Mouse (Mus musculus): ENCODE measurements around the gene March8.

March8 gene

DNA sequence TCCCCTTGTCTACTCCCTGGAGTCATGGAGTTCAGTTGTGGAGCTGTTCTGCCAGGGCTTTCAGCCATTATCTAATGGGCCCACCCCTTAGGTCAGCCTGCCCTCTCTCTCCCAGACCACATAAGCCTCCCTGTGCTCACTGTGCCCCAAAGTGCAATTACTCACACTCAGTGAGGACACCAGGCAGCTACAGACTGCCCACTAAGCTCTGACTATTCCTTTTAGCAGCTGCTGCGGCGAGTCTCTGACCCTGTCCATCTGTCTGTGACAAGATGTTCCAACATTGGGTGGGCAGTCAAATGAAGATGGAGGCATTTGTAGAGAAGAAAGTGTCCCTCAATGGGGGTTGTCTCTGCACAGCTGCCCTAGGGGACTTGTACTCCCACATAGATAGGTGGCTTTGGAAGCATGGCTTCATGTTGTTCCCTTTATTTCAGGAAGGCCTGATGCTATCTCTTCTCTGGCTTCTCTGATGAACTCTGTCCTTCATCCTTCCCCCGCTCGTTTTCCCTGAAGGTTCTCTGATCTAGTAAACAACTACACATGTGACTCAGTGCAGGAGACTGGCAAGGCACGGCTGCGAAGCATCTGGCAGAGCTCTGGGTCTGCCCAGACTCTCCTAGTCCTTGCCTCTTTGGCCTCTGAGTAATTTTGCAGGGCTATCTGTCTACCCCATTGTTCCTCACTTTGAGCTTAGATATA lies 70.3 kb downstream of the March8 start:
- no peak for DNase-seq (ENCODE audit: low spot score in 2 of 2)

DNA sequence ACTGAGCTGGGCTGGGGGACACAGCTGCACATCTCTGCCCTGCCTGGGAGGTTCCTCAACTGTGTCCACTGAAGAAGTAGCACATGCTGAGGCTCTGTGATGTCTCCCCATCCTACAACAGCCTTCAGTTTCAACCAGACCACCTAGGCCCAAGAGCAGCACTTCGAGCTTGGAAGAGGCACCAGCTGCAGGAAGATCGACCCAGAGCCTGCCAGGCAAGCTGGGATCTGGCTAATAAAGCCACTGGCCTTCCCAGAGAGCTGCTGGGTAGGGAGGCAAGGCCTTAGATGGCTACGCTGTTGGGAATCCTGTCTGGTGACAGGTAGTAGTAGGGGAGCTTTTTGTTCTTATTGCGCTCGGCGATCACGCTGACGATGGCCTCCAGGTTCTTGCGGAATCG lies 72.6 kb downstream of the March8 start:
- no peak for DNase-seq (ENCODE audit: low spot score in 2 of 2)

DNA sequence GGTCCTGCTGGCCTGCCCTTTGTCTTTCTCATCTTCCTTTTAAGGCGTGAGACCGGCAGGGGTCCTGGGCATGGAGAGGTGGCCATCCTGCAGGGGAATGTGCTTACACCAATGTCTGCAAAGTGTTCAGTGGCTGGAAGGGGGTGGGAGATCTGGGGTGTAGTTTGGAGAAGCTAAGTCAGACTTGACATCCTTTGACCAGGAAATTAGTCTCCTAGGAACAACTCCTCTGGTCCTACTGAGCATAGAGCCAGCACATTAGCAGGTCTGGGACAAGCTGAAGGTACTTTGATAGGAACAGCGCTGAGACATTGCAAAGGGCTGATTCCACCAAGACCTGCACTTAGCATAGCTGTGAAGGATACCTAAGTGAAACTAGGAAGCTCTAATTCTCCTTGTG lies 73.9 kb downstream of the March8 start:
- DNase-seq (ENCODE audit: low spot score in 2 of 2): no peak

DNA sequence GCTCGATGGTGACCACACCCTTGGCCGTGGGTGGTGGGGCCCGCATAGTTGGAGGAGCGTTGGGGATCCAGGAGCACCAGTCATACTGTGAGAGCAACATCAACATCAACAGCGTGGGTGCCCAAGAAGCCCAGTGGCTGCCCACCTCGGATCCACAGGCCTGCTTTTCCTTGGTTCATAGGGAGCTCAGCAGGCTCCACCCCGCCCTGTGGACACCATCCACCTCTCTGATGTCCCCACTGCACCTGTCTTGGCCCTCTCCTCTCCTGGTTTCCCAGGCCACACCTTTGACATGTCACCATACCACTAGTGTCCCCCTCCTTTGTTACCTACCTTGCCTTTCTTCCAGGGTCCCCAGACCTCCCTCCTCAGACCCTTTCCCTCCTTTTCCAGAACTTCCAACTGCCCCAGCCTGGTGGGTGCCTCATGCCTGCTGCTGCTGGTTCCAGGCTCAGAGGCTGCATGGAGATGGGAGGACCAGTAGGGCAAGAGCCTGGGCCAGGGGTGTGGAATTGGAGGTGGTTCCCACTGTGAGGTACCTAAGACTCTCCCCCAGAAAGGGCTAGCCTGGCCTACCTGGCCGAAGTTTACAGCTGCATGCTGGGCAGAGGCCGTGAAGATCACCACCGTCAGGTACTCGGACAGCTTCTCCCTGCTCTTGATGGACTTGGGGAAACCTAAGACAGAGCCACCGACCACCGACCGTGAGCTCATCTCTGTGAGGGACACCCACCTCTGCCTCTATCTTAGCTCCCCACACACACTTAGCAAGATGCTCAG lies 74.9 kb downstream of the March8 start:
- DNase-seq (ENCODE audit: low spot score in 2 of 2): no peak

DNA sequence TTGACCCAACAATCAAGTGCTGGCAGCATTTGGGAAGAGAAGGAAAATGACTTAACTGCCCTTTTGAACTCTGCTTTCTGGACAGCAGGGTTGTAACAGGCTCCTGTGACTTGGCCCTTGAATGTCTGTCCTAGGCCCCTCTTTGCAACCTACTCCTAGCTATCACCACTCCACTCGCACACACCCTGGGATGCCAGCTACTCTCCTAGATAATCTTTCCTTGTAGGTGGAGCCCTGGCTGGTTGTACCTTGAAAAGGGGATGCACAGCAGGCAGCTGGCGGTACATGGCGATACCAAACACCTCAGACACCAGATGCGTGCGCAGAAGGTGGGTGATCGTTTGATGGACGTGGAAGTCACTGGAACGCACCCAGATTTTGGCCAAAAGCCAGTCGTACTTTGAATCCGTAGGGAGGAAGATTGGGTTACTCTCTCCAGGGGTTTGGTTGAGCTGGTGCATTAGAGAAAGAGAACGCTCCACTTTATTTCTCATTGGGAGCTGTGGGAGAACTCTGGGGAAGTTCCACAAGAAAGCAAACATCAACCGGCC lies 77.4 kb downstream of the March8 start:
- no peak for DNase-seq (ENCODE audit: low spot score in 2 of 2)

DNA sequence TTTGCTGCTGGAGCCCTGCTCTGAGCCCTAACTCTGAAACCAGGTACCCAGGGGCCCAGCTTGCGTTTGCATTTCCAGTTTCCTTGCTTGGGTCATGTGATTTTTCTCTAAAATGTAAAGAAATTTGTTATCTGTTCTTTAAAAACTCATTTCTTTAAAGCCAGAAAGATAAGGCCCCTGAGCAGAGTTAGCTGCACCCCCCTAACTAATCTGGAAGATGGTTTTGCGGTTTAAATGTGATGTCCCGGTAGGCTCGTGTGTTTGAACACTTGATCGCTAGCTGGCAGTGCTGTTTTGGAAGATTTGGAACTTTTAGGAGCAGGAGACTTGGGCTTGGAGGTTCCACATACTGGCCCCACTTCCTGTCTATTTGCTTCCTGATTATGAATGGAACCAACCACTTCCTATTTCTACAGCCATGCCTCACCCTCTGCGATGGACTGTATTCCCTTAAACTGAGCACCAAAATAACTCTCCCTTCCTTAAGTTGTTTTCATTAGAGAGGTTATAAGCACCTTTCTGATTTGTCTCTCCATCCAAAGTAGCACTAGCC lies 78.3 kb downstream of the March8 start:
- no peak for DNase-seq (ENCODE audit: low spot score in 2 of 2)

DNA sequence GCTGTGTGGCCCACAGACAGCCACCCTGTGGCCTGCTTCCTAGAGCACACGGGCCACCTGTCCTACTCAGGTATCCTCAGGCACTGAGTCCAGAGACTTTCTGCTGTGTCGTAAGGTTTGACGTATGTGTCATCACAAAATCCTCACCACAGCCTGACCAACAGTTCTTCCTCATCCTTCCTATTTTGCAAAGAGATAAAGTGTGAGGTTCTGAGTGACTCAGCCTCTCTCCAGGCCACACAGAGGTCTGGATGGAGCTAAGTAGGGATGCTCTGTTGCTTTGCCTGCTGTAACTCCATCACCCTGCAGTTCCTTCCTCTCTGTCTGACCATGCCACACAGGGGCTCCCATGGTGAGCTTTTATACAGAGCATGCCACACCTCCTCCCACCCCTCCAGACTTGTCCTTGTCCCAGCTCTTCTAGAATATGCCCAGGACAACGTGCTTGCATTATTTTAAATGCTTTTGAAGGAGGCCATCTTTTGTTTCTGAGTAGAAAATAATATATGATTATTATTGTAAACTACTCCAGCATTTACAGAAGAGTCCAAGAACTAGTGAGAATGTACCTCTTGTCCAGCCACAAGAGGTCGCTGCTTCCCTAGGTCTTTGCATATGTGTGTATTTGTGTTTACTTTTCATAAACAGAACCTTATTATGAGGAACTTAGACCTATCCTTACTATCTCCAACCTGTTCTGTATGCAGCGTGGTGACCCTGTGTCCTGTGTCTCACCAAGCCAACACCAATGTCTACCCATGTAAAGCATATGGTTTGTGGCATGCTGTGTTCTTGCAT lies 79.9 kb downstream of the March8 start:
- DNase-seq (ENCODE audit: low spot score in 2 of 2): no peak

DNA sequence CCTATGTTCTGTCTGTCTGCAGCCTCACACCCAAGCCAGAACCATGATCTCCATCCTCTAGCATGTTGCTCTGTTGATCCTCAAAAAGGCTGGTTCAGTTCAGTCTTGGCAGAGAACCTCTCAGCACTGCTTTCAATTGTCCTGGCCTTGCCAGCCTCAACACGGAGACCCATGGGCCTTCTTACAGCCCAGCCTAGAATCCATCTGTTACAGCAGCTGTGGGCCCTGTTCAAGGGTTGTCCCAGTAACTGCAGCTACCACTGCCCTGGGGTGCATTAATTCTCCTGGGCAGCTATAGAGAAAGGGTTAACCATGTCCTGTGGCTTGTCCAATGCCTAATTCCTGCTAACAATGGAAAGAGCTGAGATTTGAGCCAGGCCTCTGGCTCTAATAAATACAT lies 80.7 kb downstream of the March8 start:
- no peak for DNase-seq (ENCODE audit: low spot score in 2 of 2)

DNA sequence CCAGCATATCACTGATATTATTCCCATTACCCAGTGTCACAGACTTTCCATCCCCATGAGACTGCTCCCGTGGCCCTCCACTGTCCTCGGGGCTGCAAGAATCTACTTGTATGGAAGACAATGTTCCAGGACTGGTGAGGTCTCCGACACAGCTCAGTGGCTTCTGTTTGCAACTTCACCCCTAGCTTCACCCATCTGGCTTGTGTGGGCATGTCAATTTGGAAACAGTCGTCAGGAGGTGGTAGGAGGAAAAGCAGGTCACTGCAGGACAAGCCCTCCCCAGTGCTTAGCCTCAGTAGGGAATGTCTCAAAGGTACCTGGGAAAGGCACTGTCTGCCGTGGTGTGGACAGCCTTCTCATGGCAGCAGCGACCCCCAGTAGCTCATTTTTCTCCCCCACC lies 81.9 kb downstream of the March8 start:
- no peak for DNase-seq (ENCODE audit: low spot score in 2 of 2)

DNA sequence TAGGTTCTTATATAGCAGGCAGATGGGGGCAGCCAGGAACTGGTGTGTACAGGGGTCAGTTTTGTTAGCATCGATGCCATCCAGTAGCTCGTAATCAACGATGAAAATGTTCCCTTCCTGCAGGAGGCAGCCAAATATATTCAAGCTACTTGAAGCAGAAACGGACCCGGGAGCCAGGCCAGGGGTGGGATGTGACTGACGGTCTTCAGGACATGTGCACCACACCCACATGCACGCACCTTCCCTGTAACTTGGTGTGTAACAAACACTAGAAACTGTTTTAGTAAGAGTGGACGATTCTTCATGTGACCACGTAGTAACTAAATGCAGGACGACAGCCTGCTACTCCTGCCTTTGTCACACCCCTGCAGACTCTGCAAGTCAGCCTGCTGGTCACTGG lies 82.4 kb downstream of the March8 start:
- DNase-seq (ENCODE audit: low spot score in 2 of 2): no peak

DNA sequence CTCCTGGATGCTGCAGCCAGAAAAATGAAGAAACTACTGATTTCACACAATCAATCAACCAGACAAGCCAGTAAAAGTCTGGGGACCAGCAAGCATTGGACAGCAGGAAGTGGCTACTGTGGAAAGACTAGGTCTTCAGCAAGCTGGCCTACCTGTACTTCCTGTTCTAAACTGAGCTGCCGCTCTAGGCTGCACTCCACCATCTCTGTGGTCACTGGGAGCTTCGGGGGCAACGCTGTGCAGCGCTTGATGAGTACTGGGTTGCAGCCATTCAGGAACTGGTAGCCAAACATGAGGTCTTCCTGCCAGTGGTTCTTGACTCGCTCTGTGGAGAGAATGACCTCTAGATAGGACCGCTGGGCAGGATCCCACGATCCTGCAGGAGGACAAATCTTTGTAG lies 85.2 kb downstream of the March8 start:
- peak in 1 of 2 experiments; percentile 14 for DNase-seq (ENCODE audit: low spot score in 2 of 2)

DNA sequence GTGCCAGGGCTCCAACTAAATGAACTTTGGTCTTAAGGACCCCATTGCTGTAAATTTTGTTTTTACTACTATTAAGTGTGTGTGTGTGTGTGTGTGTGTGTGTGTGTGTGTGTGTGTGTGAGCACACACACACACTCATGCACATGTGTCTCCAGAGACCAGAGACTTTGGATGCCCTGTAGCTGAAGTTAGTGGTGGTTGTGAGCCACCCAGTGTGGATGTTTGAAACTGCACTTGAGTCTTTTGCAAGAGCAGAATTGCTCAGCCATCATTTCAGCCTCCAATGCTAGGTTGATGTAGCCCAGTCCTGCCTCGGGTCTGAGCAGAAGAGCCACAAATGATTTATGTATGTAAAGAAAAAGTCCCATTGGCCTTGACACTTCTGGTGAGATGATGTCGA lies 85.8 kb downstream of the March8 start:
- peak; percentile 53 to 67 for DNase-seq (ENCODE audit: low spot score in 2 of 2)

DNA sequence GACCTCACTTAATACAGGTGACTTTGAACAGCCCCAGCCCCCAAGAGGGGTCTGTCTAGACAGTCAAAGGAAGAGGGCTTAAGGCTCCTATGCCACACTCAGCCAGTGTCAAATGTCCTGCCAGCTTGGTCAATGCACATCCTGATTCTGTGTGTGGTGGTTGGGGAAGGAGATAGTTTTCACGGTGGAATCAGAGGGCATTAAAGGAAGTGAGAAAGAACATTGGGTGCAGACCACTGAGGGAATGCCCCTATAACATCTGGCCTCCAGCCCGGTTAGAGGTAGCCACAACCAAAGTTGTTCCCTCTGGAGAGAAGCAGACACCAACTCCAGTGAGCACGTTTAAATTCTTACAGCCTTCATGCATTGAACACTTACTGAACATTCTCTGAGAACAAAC lies 89.7 kb downstream of the March8 start:
- DNase-seq (ENCODE audit: low spot score in 2 of 2): no peak

DNA sequence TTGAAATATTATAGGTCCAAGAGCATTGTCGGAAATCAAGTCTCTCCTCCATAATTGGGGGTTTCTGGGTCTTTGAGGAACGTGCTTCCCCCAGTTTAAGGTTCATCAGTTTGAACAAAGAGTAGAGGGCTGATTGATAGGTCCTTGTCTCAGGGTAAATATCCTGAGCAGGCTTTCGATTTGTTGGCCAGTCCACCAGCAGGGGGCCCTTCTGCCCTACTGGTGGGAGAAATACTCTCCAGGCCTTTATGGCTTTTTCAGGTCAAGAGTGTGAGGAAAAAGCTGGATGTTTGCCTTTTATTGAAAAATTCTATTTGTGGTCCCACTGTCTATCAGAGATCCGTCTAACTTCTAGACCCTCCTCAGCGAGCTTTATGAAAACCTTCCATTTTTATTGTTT lies 90.5 kb downstream of the March8 start:
- peak in 1 of 2 experiments; percentile 1 for DNase-seq (ENCODE audit: low spot score in 2 of 2)

DNA sequence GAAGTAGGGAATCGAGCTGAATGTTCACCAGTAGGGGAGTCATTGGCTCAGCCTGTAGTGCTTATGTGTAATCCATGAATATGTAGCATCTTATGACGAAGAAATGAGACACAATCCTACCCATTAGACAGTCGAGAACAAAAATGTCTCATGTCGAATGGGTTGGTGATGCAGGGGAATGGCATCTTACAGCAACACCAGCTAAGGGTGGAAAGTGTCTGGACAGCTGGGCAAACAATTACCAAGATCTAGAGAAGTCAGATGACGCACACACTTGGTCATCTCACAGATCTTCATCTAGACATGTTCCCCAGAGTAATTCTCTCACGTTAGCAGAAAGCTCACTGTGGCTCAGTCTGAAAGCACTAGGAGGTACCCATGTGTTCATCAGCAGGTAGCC lies 101.0 kb downstream of the March8 start:
- DNase-seq (ENCODE audit: low spot score in 2 of 2): no peak

DNA sequence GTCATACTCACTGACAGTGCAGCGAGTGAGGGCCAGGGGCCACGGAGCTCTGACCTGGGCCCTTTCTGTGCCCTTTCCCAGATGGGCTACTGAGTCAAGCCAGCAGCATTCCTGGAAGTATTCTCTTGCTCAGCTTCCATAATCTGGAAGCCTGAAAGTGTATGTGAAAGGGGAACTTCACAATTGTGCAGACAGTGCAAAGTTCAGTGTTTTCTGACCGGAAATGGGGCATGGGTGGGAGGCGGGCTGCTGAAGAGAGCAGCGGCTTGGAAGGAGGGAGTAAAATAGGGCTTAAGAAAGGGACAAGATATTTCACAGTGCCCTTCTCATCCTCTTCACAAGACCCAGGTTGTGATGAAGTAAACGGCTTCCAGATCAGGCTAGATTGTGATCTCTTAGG lies 101.7 kb downstream of the March8 start:
- no peak for DNase-seq (ENCODE audit: low spot score in 2 of 2)

DNA sequence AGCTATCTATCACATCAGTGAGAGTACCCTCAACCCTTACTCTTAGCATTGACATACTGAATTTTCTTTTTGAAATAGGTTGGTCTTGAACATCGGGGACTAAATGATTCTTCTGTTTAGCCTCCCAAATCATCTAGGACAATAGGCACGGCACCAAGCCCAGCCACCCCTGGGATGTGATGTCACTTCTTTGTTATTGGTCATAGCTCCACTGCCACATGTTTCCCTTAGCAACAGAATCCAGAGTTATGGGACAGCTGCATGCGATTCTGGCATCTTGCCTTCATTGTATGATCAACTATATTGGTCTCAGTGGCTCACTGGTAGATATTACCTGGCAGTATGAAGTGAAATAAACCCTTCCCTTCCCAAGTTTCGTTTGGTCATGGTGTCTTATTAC lies 102.6 kb downstream of the March8 start:
- DNase-seq (ENCODE audit: low spot score in 2 of 2): no peak

DNA sequence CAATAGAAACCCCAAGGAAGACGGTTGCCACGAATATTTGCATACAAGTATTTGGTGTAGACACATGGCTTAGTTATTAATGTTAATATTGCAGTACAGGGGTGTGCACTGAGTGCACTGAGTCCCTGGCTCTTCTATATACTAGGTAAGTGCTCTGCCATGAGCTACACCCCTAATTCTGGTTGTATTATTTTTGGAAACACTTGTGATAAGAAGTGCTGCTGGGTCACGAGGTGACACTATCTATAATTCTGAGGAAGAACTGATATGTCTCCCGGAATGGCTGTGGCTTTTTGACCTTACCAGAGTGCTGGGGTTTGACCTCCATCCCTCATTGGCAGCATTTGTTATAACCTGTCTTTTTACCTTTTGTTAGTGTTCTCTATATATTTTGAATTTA lies 103.0 kb downstream of the March8 start:
- DNase-seq (ENCODE audit: low spot score in 2 of 2): no peak

DNA sequence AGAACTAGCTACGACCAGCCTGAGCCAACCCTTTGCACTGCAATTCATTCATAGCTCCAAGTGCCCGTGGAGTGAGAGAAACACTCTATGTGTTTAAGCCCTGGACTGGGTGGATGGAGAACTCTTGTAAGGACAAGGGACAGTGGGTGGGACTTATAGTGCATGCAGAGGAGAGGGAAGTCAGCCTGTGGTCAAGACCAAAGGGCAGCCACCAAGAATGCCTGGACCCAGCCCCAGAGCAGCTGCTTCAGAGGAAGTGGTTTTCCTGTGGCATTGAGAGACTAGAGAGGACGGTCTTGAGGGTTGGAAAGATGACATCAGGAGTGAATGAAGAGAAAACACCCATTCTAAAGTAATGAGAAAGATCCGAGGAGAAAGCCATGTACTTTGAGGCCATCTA lies 118.0 kb downstream of the March8 start:
- peak; percentile 27 to 28 for DNase-seq (ENCODE audit: low spot score in 2 of 2)

DNA sequence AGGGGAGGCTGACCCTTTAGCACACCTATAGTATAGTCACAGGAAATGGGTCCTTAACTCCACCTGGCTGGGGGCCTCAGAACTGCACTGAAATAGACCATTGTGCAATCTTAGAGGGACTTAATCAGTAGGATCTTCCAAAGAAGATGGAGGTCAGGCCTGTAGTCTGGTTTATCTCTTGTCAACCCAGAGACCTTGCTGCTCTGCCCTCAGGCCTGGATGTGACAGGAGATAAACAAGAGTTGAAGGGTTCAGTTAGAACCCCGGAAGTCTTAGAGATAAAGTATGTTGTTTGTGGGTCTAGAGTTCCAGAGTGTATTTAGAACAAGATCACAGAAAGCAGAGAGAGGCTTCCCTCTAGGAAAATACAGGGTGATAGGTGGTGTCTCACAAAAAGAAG lies 118.7 kb downstream of the March8 start:
- no peak for DNase-seq (ENCODE audit: low spot score in 2 of 2)

DNA sequence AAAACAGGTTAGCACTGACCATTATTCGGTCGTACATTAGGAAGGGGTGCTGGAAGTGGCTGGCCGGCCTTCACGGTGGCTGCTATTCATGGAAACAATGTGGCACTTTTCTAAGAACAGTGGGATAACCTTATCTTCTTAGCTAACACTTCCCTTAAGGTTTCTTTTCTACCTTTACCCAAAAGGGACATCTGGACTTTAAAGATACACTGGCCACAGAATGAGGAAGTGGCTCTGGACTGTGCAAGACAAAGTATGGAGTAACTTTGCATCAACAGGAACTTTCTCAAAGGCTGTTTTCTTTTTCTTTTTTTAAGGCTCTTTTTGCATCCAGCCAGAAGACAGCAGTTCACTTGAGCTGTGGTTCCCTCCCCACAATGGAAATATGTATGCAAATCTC lies 120.9 kb downstream of the March8 start:
- no peak for DNase-seq (ENCODE audit: low spot score in 2 of 2)
